Mouse (Mus musculus) MEL (cell line): ENCODE measurements around the gene Col3a1. TPM values are rescaled to one million over a fixed set of nuclear protein-coding genes. Genes with fewer than 3 reads are reported as not detected.

Experiments used
- DNase-seq: peaks from one replicate; pipeline ENCODE4 v3.0.0; 2011; ENCODE audit warnings: low read depth, low spot score
- H3K27ac ChIP-seq: 2 replicates; pipeline ENCODE4 v1.5.1; 2012; ENCODE audit warnings: low read depth, mild to moderate bottlenecking, control low read depth, low read length, moderate library complexity; ENCODE audit not compliant: control insufficient read depth
- H3K27me3 ChIP-seq, 2 experiments: fragments of 150-350 bp in 1 of 2; sonication (generic) in 1 of 2; 2 replicates each; pipeline ENCODE4 v1.6.1; 2012; ENCODE audit warnings: low read length in 2 of 2, mild to moderate bottlenecking in 2 of 2, improper control_type of control experiment in 1 of 2, moderate library complexity in 1 of 2; ENCODE audit not compliant: insufficient read depth in 2 of 2, control insufficient read depth in 1 of 2
- H3K36me3 ChIP-seq, 2 experiments: 2 replicates each; pipeline ENCODE4 v1.6.1; 2012 to 2014; ENCODE audit warnings: low read length in 2 of 2, improper control_type of control experiment in 1 of 2, inconsistent platforms in 1 of 2, mild to moderate bottlenecking in 1 of 2; ENCODE audit not compliant: insufficient read depth in 2 of 2, control insufficient read depth in 1 of 2
- H3K4me1 ChIP-seq, 2 experiments: fragments of 150-350 bp in 1 of 2; sonication (generic) in 1 of 2; 2 replicates each; pipeline ENCODE4 v1.6.1; 2012; ENCODE audit warnings: low read length in 2 of 2, improper control_type of control experiment in 1 of 2, mild to moderate bottlenecking in 1 of 2; ENCODE audit not compliant: insufficient read depth in 2 of 2, control insufficient read depth in 1 of 2
- H3K4me3 ChIP-seq, 2 experiments: fragments of 150-350 bp in 1 of 2; sonication (generic) in 1 of 2; 2 replicates each; pipeline ENCODE4 v1.5.1; 2012; ENCODE audit warnings: low read depth in 2 of 2, low read length in 2 of 2, mild to moderate bottlenecking in 2 of 2, moderate library complexity in 2 of 2, control low read depth in 1 of 2, improper control_type of control experiment in 1 of 2; ENCODE audit not compliant: control insufficient read depth in 1 of 2, insufficient read depth in 1 of 2
- H3K79me2 ChIP-seq: 2 replicates; pipeline ENCODE4 v1.6.1; 2012; ENCODE audit warnings: mild to moderate bottlenecking, low read length, moderate library complexity; ENCODE audit not compliant: control insufficient read depth, poor library complexity, insufficient read depth
- H3K9ac ChIP-seq: 2 replicates; pipeline ENCODE4 v1.6.1; 2012; ENCODE audit warnings: low read depth, mild to moderate bottlenecking, control low read depth, low read length, moderate library complexity; ENCODE audit not compliant: control insufficient read depth, poor library complexity, severe bottlenecking
- H3K9me3 ChIP-seq: fragments of 150-350 bp; sonication (generic); replicated peaks from 2 replicates; pipeline ENCODE4 v1.6.1; 2012; ENCODE audit warnings: mild to moderate bottlenecking, low read length, improper control_type of control experiment, moderate library complexity; ENCODE audit not compliant: insufficient read depth
- CHD1 ChIP-seq: IDR thresholded peaks from 2 replicates; pipeline ENCODE4 v1.6.1; 2012; ENCODE audit warnings: low read depth, mild to moderate bottlenecking, inconsistent platforms, low read length, improper control_type of control experiment
- E2F4 ChIP-seq: IDR thresholded peaks from 2 replicates; pipeline ENCODE4 v1.6.1; 2011; ENCODE audit warnings: low read depth, low read length, improper control_type of control experiment, borderline replicate concordance
- ELF1 ChIP-seq: IDR thresholded peaks from 2 replicates; pipeline ENCODE4 v1.6.1; 2014; ENCODE audit warnings: low read depth, mild to moderate bottlenecking, inconsistent platforms, low read length, improper control_type of control experiment, moderate library complexity
- EP300 ChIP-seq, 2 experiments: IDR thresholded peaks; 2 replicates each; pipeline ENCODE4 v1.6.1; 2011; ENCODE audit warnings: improper control_type of control experiment in 2 of 2, low read length in 2 of 2, low read depth in 1 of 2, mild to moderate bottlenecking in 1 of 2
- ETS1 ChIP-seq: IDR thresholded peaks from 2 replicates; pipeline ENCODE4 v1.6.1; 2012; ENCODE audit warnings: low read depth, mild to moderate bottlenecking, inconsistent platforms, low read length, improper control_type of control experiment, moderate library complexity
- GABPA ChIP-seq: IDR thresholded peaks from 2 replicates; pipeline ENCODE4 v1.6.1; 2012; ENCODE audit warnings: low read depth, mild to moderate bottlenecking, inconsistent platforms, low read length, improper control_type of control experiment, moderate library complexity
- HCFC1 ChIP-seq: IDR thresholded peaks from 2 replicates; pipeline ENCODE4 v1.6.1; 2012; ENCODE audit warnings: low read depth, mild to moderate bottlenecking, inconsistent platforms, low read length, improper control_type of control experiment, moderate library complexity
- JUND ChIP-seq: IDR thresholded peaks from 2 replicates; pipeline ENCODE4 v1.6.1; 2011; ENCODE audit warnings: low read depth, mild to moderate bottlenecking, improper control_type of control experiment, low read length
- KAT2A ChIP-seq: conservative IDR thresholded peaks from 2 replicates; pipeline ENCODE4 v1.6.1; 2012; ENCODE audit warnings: low read depth, low read length, improper control_type of control experiment, inconsistent platforms
- MAX ChIP-seq: IDR thresholded peaks from 2 replicates; pipeline ENCODE4 v1.6.1; 2011; ENCODE audit warnings: low read length, improper control_type of control experiment
- MAZ ChIP-seq: IDR thresholded peaks from 2 replicates; pipeline ENCODE4 v1.6.1; 2012; ENCODE audit warnings: low read depth, mild to moderate bottlenecking, inconsistent platforms, low read length, improper control_type of control experiment
- MEF2A ChIP-seq: IDR thresholded peaks from 2 replicates; pipeline ENCODE4 v1.6.1; 2014; ENCODE audit warnings: low read depth, mild to moderate bottlenecking, inconsistent platforms, low read length, improper control_type of control experiment; ENCODE audit not compliant: poor library complexity, insufficient replicate concordance, severe bottlenecking; ENCODE audit errors: extremely low read depth
- NELFE ChIP-seq: IDR thresholded peaks from 2 replicates; pipeline ENCODE4 v1.6.1; 2011; ENCODE audit warnings: low read depth, low read length, improper control_type of control experiment
- NRF1 ChIP-seq: IDR thresholded peaks from 2 replicates; pipeline ENCODE4 v1.6.1; 2014; ENCODE audit warnings: low read depth, mild to moderate bottlenecking, inconsistent platforms, low read length, improper control_type of control experiment, moderate library complexity; ENCODE audit not compliant: poor library complexity, insufficient read depth, severe bottlenecking
- POLR2A ChIP-seq, 2 experiments: IDR thresholded peaks; 2 replicates each; pipeline ENCODE4 v1.6.1; 2011 to 2012; ENCODE audit warnings: low read length in 2 of 2, mild to moderate bottlenecking in 2 of 2, control low read depth in 1 of 2, improper control_type of control experiment in 1 of 2, low read depth in 1 of 2, moderate library complexity in 1 of 2; ENCODE audit not compliant: control insufficient read depth in 1 of 2, insufficient read depth in 1 of 2, poor library complexity in 1 of 2
- POLR2AphosphoS2 ChIP-seq: IDR thresholded peaks from 2 replicates; pipeline ENCODE4 v1.6.1; 2011; ENCODE audit warnings: low read length, improper control_type of control experiment
- RAD21 ChIP-seq: IDR thresholded peaks from 2 replicates; pipeline ENCODE4 v1.6.1; 2011; ENCODE audit warnings: mild to moderate bottlenecking, low read depth, low read length, improper control_type of control experiment
- RCOR1 ChIP-seq: IDR thresholded peaks from 2 replicates; pipeline ENCODE4 v1.6.1; 2012; ENCODE audit warnings: low read depth, mild to moderate bottlenecking, inconsistent platforms, low read length, improper control_type of control experiment
- SIN3A ChIP-seq: IDR thresholded peaks from 2 replicates; pipeline ENCODE4 v1.6.1; 2012; ENCODE audit warnings: low read length, improper control_type of control experiment, inconsistent platforms
- SMC3 ChIP-seq: IDR thresholded peaks from 2 replicates; pipeline ENCODE4 v1.6.1; 2011; ENCODE audit warnings: low read depth, low read length, improper control_type of control experiment
- TAL1 ChIP-seq: IDR thresholded peaks from 2 replicates; pipeline ENCODE4 v1.6.1; 2012; ENCODE audit warnings: mild to moderate bottlenecking, inconsistent platforms, low read length, moderate library complexity, mixed read lengths
- TBP ChIP-seq: IDR thresholded peaks from 2 replicates; pipeline ENCODE4 v1.8.0; 2011; ENCODE audit warnings: low read depth, low read length, improper control_type of control experiment
- USF1 ChIP-seq: IDR thresholded peaks from 2 replicates; pipeline ENCODE4 v1.6.1; 2014; ENCODE audit warnings: low read depth, mild to moderate bottlenecking, inconsistent platforms, low read length, improper control_type of control experiment, moderate library complexity
- USF2 ChIP-seq, 2 experiments: IDR thresholded peaks; 2 replicates each; pipeline ENCODE4 v1.6.1; 2011 to 2012; ENCODE audit warnings: improper control_type of control experiment in 2 of 2, low read length in 2 of 2, borderline replicate concordance in 1 of 2, inconsistent platforms in 1 of 2, low read depth in 1 of 2, mild to moderate bottlenecking in 1 of 2; ENCODE audit not compliant: insufficient read depth in 1 of 2
- ZKSCAN1 ChIP-seq: IDR thresholded peaks from 2 replicates; pipeline ENCODE4 v1.6.1; 2012; ENCODE audit warnings: low read depth, mild to moderate bottlenecking, inconsistent platforms, low read length, improper control_type of control experiment, moderate library complexity
- ZMIZ1 ChIP-seq: IDR thresholded peaks from 2 replicates; pipeline ENCODE4 v1.6.1; 2012; ENCODE audit warnings: low read depth, mild to moderate bottlenecking, inconsistent platforms, low read length, improper control_type of control experiment, moderate library complexity
- ZNF384 ChIP-seq: IDR thresholded peaks from 2 replicates; pipeline ENCODE4 v1.6.1; 2012; ENCODE audit warnings: low read depth, mild to moderate bottlenecking, inconsistent platforms, low read length, improper control_type of control experiment
- polyA plus RNA-seq, 2 experiments: library from polyadenylated mRNA; stranded (reverse) in 1 of 2; unstranded in 1 of 2; fragments of >175 nt in 1 of 2; fragments of >200 nt in 1 of 2; gene quantifications; 2 replicates each; pipeline versions ENCODE4 v1.2.1 to v1.2.4; 2012; ENCODE audit warnings: low replicate concordance in 2 of 2, low read depth in 1 of 2; ENCODE audit not compliant: insufficient read length in 2 of 2, insufficient read depth in 1 of 2, missing spikeins in 1 of 2
- total RNA-seq: library from RNA; depleted of rRNA; stranded (reverse); fragments of 300-350 nt; gene quantifications from 2 replicates; pipeline ENCODE4 v1.2.3, GENCODE M21; 2012

Col3a1 gene
- total and polyA plus RNA-seq, 3 experiments: not detected

GRCm38 (mm10) chr1:45355944-45356343, 44.6 kb downstream of the Col3a1 start:
- no peak overlapping the region for H3K4me3 ChIP-seq
- no peak overlapping the region for H3K27ac ChIP-seq
- H3K4me1 ChIP-seq: no peaks in the 10 kb centered on the region
- no peaks in the 10 kb centered on the region for H3K9me3 ChIP-seq
- H3K27me3 ChIP-seq: no peaks in the 10 kb centered on the region
- H3K79me2 ChIP-seq: no peaks in the 10 kb centered on the region
- DNase-seq: no peak
- H3K9ac ChIP-seq: no peak overlapping the region
- TF ChIP-seq ETS1 (no peak), POLR2A (IDR thresholded peaks at IDR 0.05; ENCODE audit: control insufficient read depth in 1 of 2, insufficient read depth in 1 of 2, low read depth in 1 of 2, low read length in 2 of 2, poor library complexity in 1 of 2) (no peak), JUND (no peak), RAD21 (no peak), TAL1 (no peak), RCOR1 (no peak), CHD1 (no peak), POLR2AphosphoS2 (no peak), KAT2A (no peak), ELF1 (no peak), GABPA (no peak), SMC3 (no peak), ZMIZ1 (no peak), USF2 (IDR thresholded peaks at IDR 0.05; ENCODE audit: borderline replicate concordance in 1 of 2, insufficient read depth in 1 of 2, low read depth in 1 of 2, low read length in 2 of 2) (no peak), E2F4 (no peak), ZKSCAN1 (no peak)
- H3K36me3 ChIP-seq: no peaks in the 10 kb centered on the region

- Histone ChIP-seq H3K4me3 (no peak overlapping the region), H3K9ac (no peak overlapping the region), H3K27ac (no peak overlapping the region), H3K4me1 (no peaks in the 10 kb centered on the region), H3K79me2 (no peaks in the 10 kb centered on the region), H3K9me3 (no peaks in the 10 kb centered on the region), H3K27me3 (no peaks in the 10 kb centered on the region), H3K36me3 (no peaks in the 10 kb centered on the region)
- DNase-seq: no peak
- TF ChIP-seq ZNF384 (no peak), EP300 (IDR thresholded peaks at IDR 0.05; ENCODE audit: low read depth in 1 of 2, low read length in 2 of 2) (no peak), SIN3A (no peak), MEF2A (no peak), MAZ (no peak), E2F4 (no peak), NRF1 (no peak), USF1 (no peak), TBP (no peak), MAX (no peak), POLR2A (IDR thresholded peaks at IDR 0.05; ENCODE audit: control insufficient read depth in 1 of 2, insufficient read depth in 1 of 2, low read depth in 1 of 2, low read length in 2 of 2, poor library complexity in 1 of 2) (no peak), RAD21 (no peak), HCFC1 (no peak), NELFE (no peak), RCOR1 (no peak), ELF1 (no peak)
These were observed 46.7 kb downstream of the Col3a1 start for GRCm38 (mm10) chr1:45358020-45358419.
